Mouse (Mus musculus) ES-E14 (cell line): Measurements from ENCODE around the gene Efna2. TPM values are rescaled to one million over a fixed set of nuclear protein-coding genes. Genes with fewer than 3 reads are reported as not detected.
A peak's percentile ranks its signal among the peaks of the same experiment; 100 is the strongest.

Source experiments
- DNase-seq: peaks from one replicate; pipeline ENCODE4 v3.0.0-alpha.2; 2013; ENCODE audit warnings: low read depth, low spot score
- H3K27ac ChIP-seq: 2 replicates; pipeline ENCODE4 v1.5.1; 2012; ENCODE audit warnings: low read depth, mild to moderate bottlenecking, low read length, moderate library complexity, mixed read lengths; ENCODE audit not compliant: poor library complexity, insufficient read depth, severe bottlenecking
- H3K36me3 ChIP-seq: 2 replicates; pipeline ENCODE4 v1.6.1; 2012; ENCODE audit warnings: mild to moderate bottlenecking, low read length, moderate library complexity, mixed read lengths; ENCODE audit not compliant: control insufficient read depth, poor library complexity, insufficient read depth, severe bottlenecking
- H3K4me1 ChIP-seq, 2 experiments: fragments of 150-350 bp in 1 of 2; sonication (generic) in 1 of 2; 2 replicates each; pipeline ENCODE4 v1.6.1; 2012; ENCODE audit warnings: low read length in 2 of 2, mild to moderate bottlenecking in 1 of 2, mixed read lengths in 1 of 2; ENCODE audit not compliant: control insufficient read depth in 2 of 2, insufficient read depth in 2 of 2, poor library complexity in 1 of 2
- H3K4me3 ChIP-seq, 2 experiments: fragments of 150-350 bp in 1 of 2; sonication (generic) in 1 of 2; 2 replicates each; pipeline ENCODE4 v1.5.1; 2012; ENCODE audit warnings: low read length in 2 of 2, low read depth in 1 of 2, mild to moderate bottlenecking in 1 of 2, mixed read lengths in 1 of 2; ENCODE audit not compliant: insufficient read depth in 1 of 2, poor library complexity in 1 of 2, severe bottlenecking in 1 of 2
- H3K9ac ChIP-seq: 2 replicates; pipeline ENCODE4 v1.6.1; 2012; ENCODE audit warnings: low read depth, mild to moderate bottlenecking, low read length, mixed read lengths; ENCODE audit not compliant: poor library complexity, insufficient read depth, severe bottlenecking
- H3K9me3 ChIP-seq: fragments of 150-350 bp; sonication (generic); 2 replicates; pipeline ENCODE4 v1.6.1; 2012; ENCODE audit warnings: low read depth, mild to moderate bottlenecking, low read length; ENCODE audit not compliant: control insufficient read depth, insufficient read depth
- CHD2 ChIP-seq: IDR thresholded peaks from 2 replicates; pipeline ENCODE4 v1.6.1; 2014; ENCODE audit warnings: mild to moderate bottlenecking, low read depth, low read length, inconsistent platforms
- HCFC1 ChIP-seq: IDR thresholded peaks from 2 replicates; pipeline ENCODE4 v1.6.1; 2012; ENCODE audit warnings: low read length, inconsistent platforms, borderline replicate concordance; ENCODE audit not compliant: insufficient read depth
- MAFK ChIP-seq: IDR thresholded peaks from 2 replicates; pipeline ENCODE4 v1.6.1; 2014; ENCODE audit warnings: mild to moderate bottlenecking, low read depth, low read length, inconsistent platforms; ENCODE audit not compliant: insufficient read depth
- ZC3H11A ChIP-seq: IDR thresholded peaks from 2 replicates; pipeline ENCODE4 v1.6.1; 2012; ENCODE audit warnings: low read depth, mild to moderate bottlenecking, inconsistent platforms, low read length, borderline replicate concordance
- ZNF384 ChIP-seq: IDR thresholded peaks from 2 replicates; pipeline ENCODE4 v1.6.1; 2012; ENCODE audit warnings: low read depth, low read length, inconsistent platforms
- in situ Hi-C, 2 experiments: fragments of 600-800 bp; cut with MboI; formaldehyde crosslinking; loops; one replicate each; pipeline ENCODE4 v1.15.1; 2025; ENCODE audit warnings: low sequenced_read_pairs in 2 of 2, inconsistent platforms in 1 of 2; ENCODE audit not compliant: unreplicated experiment in 2 of 2
- total RNA-seq: library from RNA; depleted of rRNA; stranded (reverse); fragments of 300-350 nt; gene quantifications from 2 replicates; pipeline ENCODE4 v1.2.3, GENCODE M21; 2012

The Efna2 gene
- total RNA-seq, 1 experiment, result 2.7 TPM

GRCm38 (mm10) chr10:80204055-80204454 is 24.8 kb downstream of the Efna2 start:
- H3K9ac ChIP-seq, result peak overlapping the region; percentile 20; the same call in 1 of the 2 replicates
- TF ChIP-seq ZNF384 (peak; percentile 86), HCFC1 (no peak)
- peaks cover 2 to 20% of the 10 kb centered on the region in 2 experiments; a peak in 2 of 4 replicates for H3K4me1 ChIP-seq

GRCm38 (mm10) chr10:80207201-80207600 is 27.9 kb downstream of the Efna2 start:
- H3K4me1 ChIP-seq, result peaks cover 2 to 20% of the 10 kb centered on the region in 2 experiments; a peak in 2 of 4 replicates
- TF ChIP-seq ZC3H11A (no peak), MAFK (no peak), ZNF384 (no peak), HCFC1 (no peak), CHD2 (no peak)
- no peak overlapping the region for H3K9ac ChIP-seq
- DNase-seq, result no peak
- H3K27ac ChIP-seq, result no peak overlapping the region
- H3K4me3 ChIP-seq, result no peak overlapping the region
- H3K9me3 ChIP-seq, result no peaks in the 10 kb centered on the region
- H3K36me3 ChIP-seq, result no peaks in the 10 kb centered on the region
- in situ Hi-C loops, result no loop called here

More at GRCm38 (mm10) chr10:80204055-80204454, 24.8 kb downstream of the Efna2 start:
- in situ Hi-C loops, result no loop called here
- Histone ChIP-seq H3K27ac (no peak overlapping the region), H3K36me3 (no peaks in the 10 kb centered on the region), H3K9me3 (no peaks in the 10 kb centered on the region), H3K4me3 (no peak overlapping the region)
- DNase-seq, result no peak

- Histone ChIP-seq H3K9me3 (no peaks in the 10 kb centered on the region), H3K4me3 (no peak overlapping the region), H3K27ac (no peak overlapping the region), H3K9ac (no peak overlapping the region), H3K4me1 (peaks cover 2 to 20% of the 10 kb centered on the region in 2 experiments; a peak in 2 of 4 replicates), H3K36me3 (no peaks in the 10 kb centered on the region)
- no peak for TF ChIP-seq CHD2
- TF ChIP-seq ZNF384, result no peak
- TF ChIP-seq HCFC1, result no peak
- TF ChIP-seq ZC3H11A, result no peak
- TF ChIP-seq MAFK, result no peak
- DNase-seq, result no peak
- in situ Hi-C loops, result no loop called here
These were observed 28.4 kb downstream of the Efna2 start for GRCm38 (mm10) chr10:80207676-80208075.

- H3K27ac ChIP-seq, result no peak overlapping the region
- TF ChIP-seq CHD2 (no peak), ZNF384 (no peak), MAFK (no peak), HCFC1 (no peak), ZC3H11A (no peak)
- DNase-seq, result no peak
- no peaks in the 10 kb centered on the region for H3K36me3 ChIP-seq
- H3K4me1 ChIP-seq, result peaks cover 2 to 20% of the 10 kb centered on the region in 2 experiments; a peak in 2 of 4 replicates
- no peaks in the 10 kb centered on the region for H3K9me3 ChIP-seq
- H3K9ac ChIP-seq, result no peak overlapping the region
- H3K4me3 ChIP-seq, result no peak overlapping the region
- in situ Hi-C loops, result no loop called here
These were observed 29.0 kb downstream of the Efna2 start for GRCm38 (mm10) chr10:80208248-80208647.
